Mouse (Mus musculus) heart, postnatal 25 days (tissue): ENCODE results near the gene Camk2n1. TPM values are rescaled to one million over a fixed set of nuclear protein-coding genes. Genes with fewer than 3 reads are reported as not detected.

Experiments used
- DNase-seq: peaks from one replicate; pipeline ENCODE4 v3.0.0; 2022; ENCODE audit warnings: low spot score
- intact Hi-C: fragments of 180-260 bp; cut with DNase I; formaldehyde crosslinking; loops from one replicate; pipeline ENCODE4 v1.15.1; 2025
- total RNA-seq, 2 experiments: library from RNA; stranded (reverse); gene quantifications; 2 replicates each; pipeline ENCODE4 v1.2.3; 2021

The Camk2n1 gene
- total RNA-seq, 2 experiments from 2014 or later: 9.6 to 11.2 TPM

GRCm38 (mm10) chr4:138462971-138463831 is 9.1 kb downstream of the Camk2n1 start:
- intact Hi-C loops: no loop called here
- DNase-seq: no peak

DNA sequence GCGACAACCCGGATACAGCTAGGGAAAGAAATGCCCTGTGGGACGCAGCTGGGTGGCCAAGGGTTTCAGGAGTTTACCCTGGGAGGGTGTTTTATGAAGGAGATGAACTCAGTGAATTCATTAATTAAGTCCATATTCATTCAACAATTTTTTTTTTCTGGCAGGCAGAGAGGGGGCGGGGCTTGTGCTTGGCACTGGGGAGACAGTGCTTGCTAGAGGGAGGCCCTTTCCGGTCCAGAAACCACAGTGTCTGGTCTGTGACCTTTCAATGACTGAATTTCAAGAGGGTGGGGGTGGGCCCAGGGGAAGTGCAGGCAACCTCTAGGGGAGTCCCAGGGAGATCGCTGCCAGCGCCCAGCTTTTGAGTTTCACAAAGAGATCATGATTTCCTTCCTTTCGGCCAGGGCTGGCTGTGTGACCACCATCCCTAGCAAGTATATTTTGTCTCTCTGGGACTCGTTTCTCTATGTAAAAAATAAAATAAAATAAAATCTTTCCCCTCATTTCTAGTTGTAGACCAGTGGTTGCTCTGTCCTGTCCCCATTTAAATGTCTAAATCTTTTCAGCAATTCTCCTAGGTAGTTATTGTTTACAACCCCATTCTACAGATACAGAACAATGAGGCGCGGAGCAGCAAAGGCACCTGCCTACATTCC is 9.8 kb downstream of the Camk2n1 start:
- intact Hi-C loops: no loop called here
- DNase-seq: peak; percentile 77

DNA sequence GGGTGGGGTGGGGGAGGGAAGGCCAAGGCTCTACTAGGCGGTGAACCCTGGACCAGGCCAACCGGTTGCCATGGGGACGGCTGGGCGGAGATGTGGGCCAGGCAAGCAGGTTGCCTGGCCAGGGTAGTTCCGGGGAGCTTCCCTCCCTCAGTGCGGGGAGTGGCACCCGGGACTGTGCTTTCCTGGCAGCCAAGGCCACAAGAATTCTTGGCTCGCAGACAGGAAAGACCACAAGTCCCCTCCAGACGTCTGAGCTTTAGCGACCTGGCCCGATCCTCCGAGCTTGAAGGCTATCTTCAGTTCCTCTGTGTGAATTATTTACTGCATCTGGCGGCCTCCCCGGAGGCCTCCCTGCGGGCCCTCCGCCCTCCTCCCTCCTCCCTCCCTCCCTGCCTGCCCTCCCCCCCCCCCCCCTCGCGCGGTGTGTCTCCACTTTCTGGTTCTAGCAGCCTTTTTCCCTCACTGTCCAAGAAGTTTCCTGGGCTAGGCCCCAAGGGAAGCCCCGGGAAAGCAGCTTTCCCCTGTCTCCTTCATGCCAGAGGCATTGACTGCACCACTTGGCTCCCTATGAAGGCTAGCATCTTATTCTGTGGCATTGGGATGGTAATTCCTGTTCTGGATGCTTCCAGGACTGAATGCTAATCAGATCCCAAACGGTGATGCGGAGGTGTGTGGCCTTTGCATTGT is 10.7 kb downstream of the Camk2n1 start:
- intact Hi-C loops: loop anchor here (5.0 kb wide), 1 partner anchor 42 kb away; no protein-coding TSS in a partner anchor
- DNase-seq: peak; percentile 57

DNA sequence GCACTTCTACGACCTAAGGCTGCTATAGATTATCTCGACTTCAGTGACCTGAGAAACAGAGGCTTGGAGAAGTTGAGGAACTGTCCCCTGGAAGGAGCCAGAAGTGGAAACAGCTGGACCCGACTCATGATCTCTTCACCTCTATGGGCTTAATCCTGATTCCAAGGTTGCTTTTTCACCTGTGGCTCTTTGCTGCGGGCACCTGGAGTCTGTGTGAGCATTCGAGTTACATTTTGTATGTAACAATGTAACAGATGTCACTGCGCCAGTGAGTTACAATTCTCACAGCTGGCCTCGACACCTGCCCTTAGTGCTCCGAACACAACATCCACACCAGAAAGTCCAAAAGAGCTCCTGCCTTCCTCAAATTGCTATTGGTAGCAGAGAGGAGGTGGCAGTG is 11.3 kb downstream of the Camk2n1 start:
- intact Hi-C loops: loop anchor here (5.0 kb wide), 1 partner anchor 42 kb away; no protein-coding TSS in a partner anchor
- no peak for DNase-seq

DNA sequence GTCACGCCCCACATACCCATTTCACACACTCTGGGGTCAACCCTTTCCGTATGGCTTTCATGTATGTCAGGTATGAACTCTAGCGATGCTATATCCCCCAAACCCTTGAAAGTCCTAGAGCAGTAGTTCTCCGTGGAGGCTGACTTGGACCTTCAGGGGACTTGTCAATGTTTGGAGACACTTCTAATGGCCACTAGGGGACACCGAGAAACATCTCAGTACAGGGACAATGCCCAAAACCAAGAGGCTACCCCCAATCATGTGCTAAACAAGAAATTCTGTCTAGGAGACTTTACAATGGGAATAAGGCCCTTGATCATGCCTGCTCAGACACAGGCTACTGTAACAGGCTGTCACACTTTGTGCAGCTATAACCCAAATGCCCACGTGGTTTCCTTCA is 12.6 kb downstream of the Camk2n1 start:
- intact Hi-C loops: loop anchor here (5.0 kb wide), 1 partner anchor 41 kb away; no protein-coding TSS in a partner anchor

DNA sequence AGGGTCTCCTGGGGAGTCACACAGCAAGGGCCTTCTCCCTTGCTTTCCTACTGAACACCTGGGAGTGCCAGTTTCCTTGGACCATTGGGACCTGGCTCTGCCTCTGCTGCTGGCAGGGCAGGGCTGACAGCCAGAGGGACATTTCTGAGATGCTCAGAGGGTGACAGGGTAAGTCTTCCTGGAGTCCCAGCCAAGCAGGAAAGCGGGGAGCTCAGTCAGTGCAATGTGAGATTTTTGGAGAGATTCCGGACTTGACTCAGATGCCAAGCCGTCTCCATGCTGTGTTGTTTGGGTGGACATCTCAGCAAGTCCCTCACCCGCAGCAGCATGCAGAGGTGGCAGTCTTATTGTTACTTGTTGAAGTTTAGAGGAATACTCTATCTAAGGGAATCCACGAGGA is 13.3 kb downstream of the Camk2n1 start:
- DNase-seq: no peak

More for the DNA sequence above, 12.6 kb downstream of the Camk2n1 start:
- no peak for DNase-seq

GRCm38 (mm10) chr4:138469080-138469479 is 15.0 kb downstream of the Camk2n1 start:
- no peak for DNase-seq

More for the DNA sequence above, 13.3 kb downstream of the Camk2n1 start:
- intact Hi-C loops: loop anchor here (5.0 kb wide), 1 partner anchor 40 kb away; no protein-coding TSS in a partner anchor

GRCm38 (mm10) chr4:138471241-138471640 is 17.1 kb downstream of the Camk2n1 start:
- no peak for DNase-seq
- intact Hi-C loops: no loop called here

More at GRCm38 (mm10) chr4:138469080-138469479, 15.0 kb downstream of the Camk2n1 start:
- intact Hi-C loops: loop anchor here (5.0 kb wide), 1 partner anchor 38 kb away; no protein-coding TSS in a partner anchor

- intact Hi-C loops: no loop called here
Observed at GRCm38 (mm10) chr4:138479595-138479994, 25.5 kb downstream of the Camk2n1 start.

DNA sequence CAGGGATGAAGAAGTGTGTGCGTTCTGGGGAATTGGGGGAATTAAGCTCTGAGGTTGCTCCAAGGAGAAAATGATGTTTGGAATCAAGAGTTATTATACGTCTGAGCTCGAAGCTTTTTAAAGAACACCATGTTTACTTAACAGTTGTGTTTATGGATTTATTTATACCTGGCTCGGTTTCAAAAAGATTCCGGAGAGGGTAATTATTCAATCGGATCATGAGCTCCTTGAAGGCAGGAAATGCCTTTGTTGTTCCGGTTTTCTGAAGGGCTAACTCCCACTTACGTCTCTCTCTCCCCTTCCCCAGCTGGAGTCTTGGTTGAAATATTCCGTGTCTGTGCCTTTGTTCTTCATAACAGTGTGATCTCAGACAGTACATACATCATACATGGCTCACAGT is 26.8 kb downstream of the Camk2n1 start:
- no peak for DNase-seq

More at GRCm38 (mm10) chr4:138479595-138479994, 25.5 kb downstream of the Camk2n1 start:
- no peak for DNase-seq

GRCm38 (mm10) chr4:138482721-138483120 is 28.6 kb downstream of the Camk2n1 start:
- no peak for DNase-seq
- intact Hi-C loops: no loop called here

More for the DNA sequence above, 26.8 kb downstream of the Camk2n1 start:
- intact Hi-C loops: no loop called here

DNA sequence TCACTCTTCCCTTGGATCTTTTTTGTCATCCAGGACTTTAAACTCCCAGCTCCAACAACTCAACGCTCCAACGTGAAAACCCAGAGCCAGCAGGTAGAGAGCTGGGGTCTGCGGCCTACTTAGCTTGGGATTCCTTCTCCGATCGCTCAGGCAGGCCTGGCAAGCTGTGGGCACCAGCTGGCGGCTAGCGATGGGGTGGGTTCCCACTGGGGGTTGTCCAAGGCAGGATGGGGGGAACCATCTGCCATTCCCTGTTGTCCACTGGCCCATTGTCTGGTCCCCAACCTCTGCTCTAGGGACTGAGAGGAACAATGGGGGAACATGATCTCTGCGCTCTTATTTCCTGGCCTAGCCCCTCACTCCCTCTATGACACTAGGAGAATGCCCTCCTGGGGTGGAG is 34.1 kb downstream of the Camk2n1 start:
- intact Hi-C loops: no loop called here
- DNase-seq: no peak

DNA sequence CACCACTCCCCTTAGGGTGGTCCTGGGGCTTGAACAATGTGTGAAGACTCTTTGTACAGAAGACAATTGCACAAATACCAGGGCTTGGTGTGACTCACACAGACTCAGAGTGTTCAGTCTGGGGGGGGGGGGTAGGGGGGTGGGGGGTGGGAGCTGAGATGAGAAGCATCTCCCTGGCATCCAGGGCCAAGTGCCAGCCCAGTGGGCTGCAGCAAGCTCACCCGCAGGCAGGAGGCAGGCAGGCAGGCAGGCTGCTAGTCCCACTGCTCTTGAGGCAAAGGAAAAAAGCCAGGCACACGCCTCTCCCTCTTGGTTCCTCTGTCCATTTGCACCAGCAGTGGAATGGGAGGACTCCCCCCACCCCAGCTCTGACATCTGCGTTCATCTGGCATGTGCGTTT is 37.0 kb downstream of the Camk2n1 start:
- intact Hi-C loops: no loop called here
- no peak for DNase-seq

- DNase-seq: peak; percentile 78
- intact Hi-C loops: no loop called here
Observed at GRCm38 (mm10) chr4:138493161-138494001, 39.3 kb downstream of the Camk2n1 start.

- peak; percentile 46 for DNase-seq
- intact Hi-C loops: no loop called here
Observed at GRCm38 (mm10) chr4:138494905-138495304, 40.8 kb downstream of the Camk2n1 start.

GRCm38 (mm10) chr4:138495775-138496174 is 41.7 kb downstream of the Camk2n1 start:
- DNase-seq: no peak
- intact Hi-C loops: no loop called here

DNA sequence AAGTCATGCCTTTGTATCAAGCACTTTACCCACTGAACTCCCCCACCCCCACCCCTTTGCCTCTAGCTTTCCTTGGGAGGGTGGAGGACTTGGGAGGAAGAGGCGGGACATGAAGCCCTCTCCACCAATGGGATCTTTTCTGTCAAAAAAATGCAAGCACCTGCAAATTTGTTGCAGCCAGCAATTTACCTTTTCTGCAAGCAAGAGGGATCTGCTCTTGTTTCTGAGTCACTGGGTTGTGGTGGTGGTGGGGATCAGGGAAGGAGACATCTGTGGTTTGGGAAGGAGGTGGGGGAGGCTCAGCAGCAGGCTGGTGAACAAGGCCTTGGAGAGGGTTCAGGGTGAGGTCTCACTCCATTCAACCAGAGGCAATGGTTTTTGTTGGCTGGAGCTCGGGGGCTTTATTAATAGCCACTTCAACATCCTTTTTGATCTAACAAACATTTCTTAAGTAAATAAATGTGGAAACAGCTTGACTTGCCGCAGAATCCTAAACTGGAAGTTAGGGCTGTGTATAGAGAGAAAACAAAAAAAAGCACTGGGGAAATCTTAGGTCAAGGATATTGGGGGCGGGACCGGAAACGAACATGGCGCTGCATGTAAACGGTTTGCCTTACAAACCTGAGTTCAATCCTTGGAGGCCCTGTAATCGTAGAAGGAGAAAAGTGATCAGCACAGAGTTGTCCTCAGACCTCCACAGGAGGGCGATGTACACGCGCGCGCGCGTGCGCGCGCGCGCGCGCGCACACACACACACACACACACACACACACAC is 42.8 kb downstream of the Camk2n1 start:
- intact Hi-C loops: no loop called here
- DNase-seq: no peak

GRCm38 (mm10) chr4:138499856-138500645 is 45.9 kb downstream of the Camk2n1 start:
- intact Hi-C loops: no loop called here

More at GRCm38 (mm10) chr4:138499856-138500645, 45.9 kb downstream of the Camk2n1 start:
- DNase-seq: no peak
